Mouse (Mus musculus) embryonic fibroblast, embryonic 13.5 days (primary cell): ENCODE measurements around the gene Fcgbp.

Experiments
- CTCF ChIP-seq: IDR thresholded peaks from 2 replicates; pipeline ENCODE4 v1.5.1; 2011; ENCODE audit warnings: mild to moderate bottlenecking, control low read depth, low read length, moderate library complexity, borderline replicate concordance; ENCODE audit not compliant: insufficient read depth
- POLR2A ChIP-seq: IDR thresholded peaks from 2 replicates; pipeline ENCODE4 v1.6.1; 2011; ENCODE audit warnings: low read depth, mild to moderate bottlenecking, control low read depth, low read length, moderate library complexity

DNA sequence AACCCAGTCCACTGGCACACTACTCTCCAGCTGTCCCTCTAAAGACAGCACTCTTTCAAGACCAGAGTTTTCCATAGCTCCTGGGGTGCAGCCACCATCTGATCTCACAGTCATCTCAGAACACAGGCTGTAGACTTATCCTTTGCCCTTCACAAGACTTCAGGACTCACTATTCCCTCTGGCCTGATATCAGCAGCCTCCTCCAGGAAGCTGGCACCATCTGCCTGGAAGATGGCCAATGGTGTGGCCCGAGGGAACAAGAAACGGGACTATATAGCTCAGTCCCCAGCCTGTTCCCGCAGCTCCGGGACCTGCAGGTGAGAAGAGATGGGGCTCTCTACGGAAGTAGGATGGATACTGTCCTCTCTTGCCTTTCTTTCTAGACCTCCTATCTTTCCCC is 58.1 kb downstream of the Fcgbp start, which contains the start of gene 9530053A07Rik:
- TF ChIP-seq CTCF (no peak), POLR2A (no peak)
